Mouse (Mus musculus) liver, adult 2 months (tissue): ENCODE results near the gene Hist2h2bb. TPM values are rescaled to one million over a fixed set of nuclear protein-coding genes. Genes with fewer than 3 reads are reported as not detected.

Source experiments
- DNase-seq: peaks from one replicate; pipeline ENCODE4 v3.0.0-alpha.2; 2011; ENCODE audit warnings: low read depth, low spot score; ENCODE audit errors: extremely low read depth
- H3K27ac ChIP-seq: fragments of 200-500 bp; replicated peaks from 2 replicates; pipeline ENCODE4 v1.5.1; 2012; ENCODE audit warnings: low read depth, mild to moderate bottlenecking, control low read depth, inconsistent platforms, low read length; ENCODE audit not compliant: insufficient read depth
- H3K27me3 ChIP-seq: fragments of 200-500 bp; 2 replicates; pipeline ENCODE4 v1.6.1; 2012; ENCODE audit warnings: mild to moderate bottlenecking, moderate library complexity, low read length, inconsistent platforms; ENCODE audit not compliant: control insufficient read depth, insufficient read depth
- H3K36me3 ChIP-seq: fragments of 200-500 bp; 2 replicates; pipeline ENCODE4 v1.6.1; 2012; ENCODE audit warnings: low read length, inconsistent platforms; ENCODE audit not compliant: control insufficient read depth, insufficient read depth
- H3K4me1 ChIP-seq: fragments of 200-500 bp; 2 replicates; pipeline ENCODE4 v1.6.1; 2011; ENCODE audit warnings: low read length; ENCODE audit not compliant: control insufficient read depth, insufficient read depth
- H3K4me3 ChIP-seq: fragments of 200-500 bp; 2 replicates; pipeline ENCODE4 v1.5.1; 2011; ENCODE audit warnings: low read depth, mild to moderate bottlenecking, control low read depth, low read length, moderate library complexity; ENCODE audit not compliant: insufficient read depth
- H3K79me2 ChIP-seq: fragments of 200-500 bp; 2 replicates; pipeline ENCODE4 v1.6.1; 2012; ENCODE audit warnings: inconsistent platforms, mild to moderate bottlenecking, low read length, moderate library complexity; ENCODE audit not compliant: control insufficient read depth, insufficient read depth
- H3K9ac ChIP-seq: fragments of 200-500 bp; 2 replicates; pipeline ENCODE4 v1.6.1; 2012; ENCODE audit warnings: low read depth, mild to moderate bottlenecking, control low read depth, inconsistent platforms, low read length
- CTCF ChIP-seq: fragments of 200-500 bp; IDR thresholded peaks from 2 replicates; pipeline ENCODE4 v1.5.1; 2011; ENCODE audit warnings: low read depth, low read length, control low read depth
- POLR2A ChIP-seq: fragments of 200-500 bp; IDR thresholded peaks from 2 replicates; pipeline ENCODE4 v1.6.1; 2011; ENCODE audit warnings: low read length, control low read depth; ENCODE audit not compliant: insufficient read depth; ENCODE audit errors: extremely low read depth
- WGBS: fragments of 180-500 bp; shearing (Covaris S2); methylation state at CpG from one replicate; pipeline ENCODE4 v1.1.7; 2018; 5-methylcytosine and 5-hydroxymethylcytosine counted together
- polyA plus RNA-seq: library from polyadenylated mRNA; depleted of rRNA; stranded (reverse); fragments of >200 nt; gene quantifications from 2 replicates; pipeline ENCODE4 v1.2.3, GENCODE M21; 2012; rRNA removed
- total RNA-seq: library from RNA; depleted of rRNA; stranded (reverse); fragments of >200 nt; gene quantifications from 2 replicates; pipeline ENCODE4 v1.2.3, GENCODE M21; 2014; rRNA removed

Gene Hist2h2bb
- total and polyA plus RNA-seq, 2 experiments: 30.4 TPM; not detected in 1

DNA sequence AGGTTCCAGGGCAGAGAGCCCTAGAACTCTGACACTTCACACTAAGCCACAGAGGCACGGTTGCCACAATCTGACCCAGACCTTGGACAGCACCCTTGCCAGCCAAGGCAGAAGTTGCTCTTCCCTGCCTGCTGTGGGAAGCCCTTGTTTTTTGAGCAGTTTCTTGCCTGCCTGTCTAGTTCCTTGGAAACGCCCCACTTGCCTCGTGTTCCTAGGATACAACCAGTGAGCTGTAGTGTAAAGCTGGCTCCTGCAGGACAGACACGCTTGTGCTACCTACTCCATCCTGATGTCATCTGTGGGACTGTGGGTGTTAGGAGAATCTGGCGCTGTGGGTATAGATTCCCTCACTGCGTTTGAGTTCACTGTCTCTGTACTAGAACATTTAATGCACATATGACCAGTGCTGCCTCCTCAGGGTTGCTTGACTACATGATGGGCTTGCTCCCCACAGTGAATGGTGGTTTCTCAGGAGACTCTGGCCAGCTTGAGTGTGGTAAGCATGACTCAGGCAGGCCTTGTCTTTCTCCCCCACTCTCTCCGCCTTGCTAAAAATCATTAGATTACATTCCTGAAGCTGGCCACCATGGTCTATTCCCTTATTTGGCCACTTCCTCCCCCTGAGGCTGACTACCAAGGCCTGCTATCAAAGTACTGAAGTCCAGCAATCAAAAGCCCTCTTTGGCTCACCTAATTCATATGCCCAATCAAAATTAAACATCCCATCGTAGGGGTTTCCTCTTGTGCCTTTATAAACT lies 43.0 kb downstream of the Hist2h2bb start:
- DNase-seq: no peak

More for the DNA sequence above, 43.0 kb downstream of the Hist2h2bb start:
- H3K9ac ChIP-seq: no peak overlapping the region
- H3K4me3 ChIP-seq: no peak overlapping the region
- TF ChIP-seq POLR2A (no peak), CTCF (no peak)
- H3K27ac ChIP-seq: no peak overlapping the region
- no peaks in the 10 kb centered on the region for H3K4me1 ChIP-seq
- H3K79me2 ChIP-seq: no peaks in the 10 kb centered on the region
- WGBS: 68% methylated on average over 8 of the region's 8 CpGs
- no peaks in the 10 kb centered on the region for H3K36me3 ChIP-seq
- no peaks in the 10 kb centered on the region for H3K27me3 ChIP-seq

Other genes with a start within 250 kb of the Hist2h2bb start
- gene Vps45, start 211.3 kb upstream of the Hist2h2bb start, total RNA-seq: 8.9 and 10.7 TPM in 2 replicates
- 2.1 and 2.4 TPM in 2 replicates for gene Vps45, start 211.3 kb upstream of the Hist2h2bb start, polyA plus RNA-seq
- 8.9 and 11.9 TPM in 2 replicates for gene Otud7b, start 165.2 kb upstream of the Hist2h2bb start, total RNA-seq
- gene Otud7b, start 165.2 kb upstream of the Hist2h2bb start, polyA plus RNA-seq: 5.9 and 6.8 TPM in 2 replicates
- gene Mtmr11, start 107.7 kb upstream of the Hist2h2bb start, total RNA-seq: 1.2 and 1.4 TPM in 2 replicates
- gene Mtmr11, start 107.7 kb upstream of the Hist2h2bb start, polyA plus RNA-seq: 1.1 and 2.8 TPM in 2 replicates
- gene Sf3b4, start 97.4 kb upstream of the Hist2h2bb start, total RNA-seq: 2.7 and 5.2 TPM in 2 replicates
- 23.5 and 29.7 TPM in 2 replicates for gene Sf3b4, start 97.4 kb upstream of the Hist2h2bb start, polyA plus RNA-seq
- gene Sv2a, start 88.6 kb upstream of the Hist2h2bb start, total RNA-seq: under 0.01 and 0.07 TPM in 2 replicates
- 0.04 and 0.66 TPM in 2 replicates for gene Sv2a, start 88.6 kb upstream of the Hist2h2bb start, polyA plus RNA-seq
- 68.7 and 74.7 TPM in 2 replicates for gene Bola1, start 50.0 kb upstream of the Hist2h2bb start, total RNA-seq
- gene Bola1, start 50.0 kb upstream of the Hist2h2bb start, polyA plus RNA-seq: 44.0 and 56.0 TPM in 2 replicates
- 8.9 TPM in 2 replicates for gene Hist2h2ab, start 49.9 kb upstream of the Hist2h2bb start, total RNA-seq
- 0.81 TPM in 1 of 2 replicates, not detected in the other for gene Hist2h2ab, start 49.9 kb upstream of the Hist2h2bb start, polyA plus RNA-seq
- 99.7 and 113 TPM in 2 replicates for gene Hist2h2ac, start 48.9 kb upstream of the Hist2h2bb start, total RNA-seq
- 1.6 and 2.9 TPM in 2 replicates for gene Hist2h2ac, start 48.9 kb upstream of the Hist2h2bb start, polyA plus RNA-seq
- 2.9 TPM in 2 replicates for gene Hist2h2be, start 48.6 kb upstream of the Hist2h2bb start, total RNA-seq
- gene Hist2h2be, start 48.6 kb upstream of the Hist2h2bb start, polyA plus RNA-seq: 1.4 and 1.9 TPM in 2 replicates
- 3.5 and 8.3 TPM in 2 replicates for gene Hist2h3c2, start 30.6 kb upstream of the Hist2h2bb start, total RNA-seq
- gene Hist2h3c2, start 30.6 kb upstream of the Hist2h2bb start, polyA plus RNA-seq: 8.6 and 22.4 TPM in 2 replicates
- gene Hist2h2aa2, start 29.5 kb upstream of the Hist2h2bb start, total RNA-seq: 663 and 777 TPM in 2 replicates
- 385 and 570 TPM in 2 replicates for gene Hist2h2aa2, start 29.5 kb upstream of the Hist2h2bb start, polyA plus RNA-seq
- gene Hist2h2aa1, start 24.3 kb upstream of the Hist2h2bb start, total RNA-seq: 230 and 263 TPM in 2 replicates
- 428 and 563 TPM in 2 replicates for gene Hist2h2aa1, start 24.3 kb upstream of the Hist2h2bb start, polyA plus RNA-seq
- gene Hist2h3c1, start 23.1 kb upstream of the Hist2h2bb start, total RNA-seq: not detected in 2 replicates
- gene Hist2h3c1, start 23.1 kb upstream of the Hist2h2bb start, polyA plus RNA-seq: not detected in 2 replicates
- 6.0 and 6.6 TPM in 2 replicates for gene Hist2h4, start 6.4 kb upstream of the Hist2h2bb start, total RNA-seq
- 0.75 and 1.5 TPM in 2 replicates for gene Hist2h4, start 6.4 kb upstream of the Hist2h2bb start, polyA plus RNA-seq
- 29.2 and 49.8 TPM in 2 replicates for gene Hist2h3b, start 1.1 kb upstream of the Hist2h2bb start, total RNA-seq
- gene Hist2h3b, start 1.1 kb upstream of the Hist2h2bb start, polyA plus RNA-seq: 5.7 and 5.8 TPM in 2 replicates
- 3.2 and 3.7 TPM in 2 replicates for gene Fcgr1, start 24.2 kb downstream of the Hist2h2bb start, total RNA-seq
- 0.97 and 2.2 TPM in 2 replicates for gene Fcgr1, start 24.2 kb downstream of the Hist2h2bb start, polyA plus RNA-seq
- gene BC107364, start 182.6 kb downstream of the Hist2h2bb start, total RNA-seq: not detected in 2 replicates
- gene BC107364, start 182.6 kb downstream of the Hist2h2bb start, polyA plus RNA-seq: not detected in 2 replicates